Mouse (Mus musculus) gastrocnemius, postnatal 14 days (tissue): ENCODE data around the gene Dpp9. TPM values are rescaled to one million over a fixed set of nuclear protein-coding genes. Genes with fewer than 3 reads are reported as not detected.
"Not testable (repeated sequence)": the region's sequence is repeated elsewhere in the genome, so short reads cannot be mapped to it uniquely, and the experiment has no call there.

Experiments used
- DNase-seq: peaks from one replicate; pipeline ENCODE4 v3.0.0; 2021; ENCODE audit warnings: mixed read lengths
- intact Hi-C: fragments of 180-260 bp; cut with DNase I; formaldehyde crosslinking; loops from one replicate; pipeline ENCODE4 v1.15.1; 2025; ENCODE audit warnings: low total_unique reads
- long read RNA-seq, 2 experiments: library from polyadenylated mRNA; stranded (forward); transcript quantifications; one replicate each; pipeline ENCODE4 v2.0.0; 2021
- total RNA-seq, 2 experiments: library from RNA; stranded (reverse); gene quantifications; 2 replicates each; pipeline ENCODE4 v1.2.3; 2021

Gene Dpp9
- total RNA-seq, result 10 to 100 TPM; 20.8 to 22.0 TPM
- long read RNA-seq, experiment 1, transcript Dpp9-201 (21 exons, 3,374 nt), result major isoform, 14 of 29 reads
- long read RNA-seq, experiment 1, partial matches to known transcripts, result 9 of 29 reads
- long read RNA-seq, experiment 1, other reads (novel, unspliced or antisense), result 6 of 29 reads
- long read RNA-seq, experiment 2, transcript Dpp9-201 (21 exons, 3,374 nt), result major isoform, 25 of 42 reads
- long read RNA-seq, experiment 2, partial matches to known transcripts, result 7 of 42 reads
- long read RNA-seq, experiment 2, other reads (novel, unspliced or antisense), result 10 of 42 reads

DNA sequence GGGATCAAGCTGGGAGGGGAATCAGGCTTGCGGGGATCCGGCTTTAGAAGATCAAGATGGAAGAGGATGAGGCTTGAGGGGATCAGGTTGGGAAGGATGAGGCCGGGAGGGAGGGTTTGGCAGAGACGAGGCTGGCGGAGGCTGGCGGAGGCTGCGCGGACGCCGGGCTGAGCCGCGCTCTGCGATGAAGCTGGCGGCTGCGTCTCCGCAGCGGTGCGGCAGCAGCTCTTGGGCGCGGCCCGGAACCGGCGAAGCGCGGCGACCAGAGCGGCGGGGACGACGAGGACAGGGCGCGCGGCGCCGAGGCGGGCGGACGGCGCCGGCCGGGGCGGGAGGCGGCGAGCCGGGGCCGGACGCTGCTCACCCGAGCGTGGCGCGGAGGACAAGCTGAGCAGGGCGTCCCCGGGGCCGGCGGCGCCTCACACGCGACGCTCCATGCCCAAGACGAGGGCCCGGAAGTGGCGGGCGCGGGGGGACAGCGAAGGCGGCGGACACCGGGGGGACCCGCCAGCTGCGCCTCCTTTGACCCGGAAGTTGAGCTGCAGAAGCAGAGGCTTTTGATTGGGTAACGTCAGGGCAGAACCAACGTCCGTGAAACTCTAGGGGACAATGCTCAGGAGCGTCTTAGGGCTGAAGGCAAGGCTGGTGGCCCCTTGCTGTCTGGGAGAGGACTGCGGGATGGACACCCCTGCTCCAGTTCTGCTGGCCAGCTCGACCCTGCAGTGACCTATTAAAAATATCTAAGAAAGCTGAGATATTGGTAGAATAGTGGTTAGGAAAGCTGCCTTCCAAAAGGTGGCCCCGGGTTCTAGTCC, at the start of gene Dpp9:
Dpp9 (minus strand) TSS at position 529 of the 815 bp plus-strand sequence.
- DNase-seq, result peak; percentile 90
- intact Hi-C loops, result no loop called here

DNA sequence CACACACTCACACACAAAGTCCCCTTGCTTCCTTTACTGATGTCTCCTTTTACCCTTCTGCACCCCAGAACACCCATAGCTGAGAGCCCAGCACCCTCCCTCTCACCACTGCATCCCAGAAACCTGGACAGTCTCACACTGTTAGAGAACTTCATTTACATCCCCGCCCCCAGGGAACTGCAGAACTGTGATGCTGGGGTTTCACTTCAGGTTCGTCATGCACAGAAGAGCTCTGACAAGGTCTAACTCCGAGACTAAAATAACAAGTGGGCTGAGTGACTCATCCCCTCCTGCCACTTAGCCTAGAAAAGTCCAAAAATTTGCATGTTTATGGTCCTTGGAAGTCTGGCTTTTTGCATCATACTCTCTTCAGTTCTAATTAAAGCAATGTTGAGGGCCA, 47.6 kb upstream of the Dpp9 start:
- intact Hi-C loops, result no loop called here
- DNase-seq, result no peak

DNA sequence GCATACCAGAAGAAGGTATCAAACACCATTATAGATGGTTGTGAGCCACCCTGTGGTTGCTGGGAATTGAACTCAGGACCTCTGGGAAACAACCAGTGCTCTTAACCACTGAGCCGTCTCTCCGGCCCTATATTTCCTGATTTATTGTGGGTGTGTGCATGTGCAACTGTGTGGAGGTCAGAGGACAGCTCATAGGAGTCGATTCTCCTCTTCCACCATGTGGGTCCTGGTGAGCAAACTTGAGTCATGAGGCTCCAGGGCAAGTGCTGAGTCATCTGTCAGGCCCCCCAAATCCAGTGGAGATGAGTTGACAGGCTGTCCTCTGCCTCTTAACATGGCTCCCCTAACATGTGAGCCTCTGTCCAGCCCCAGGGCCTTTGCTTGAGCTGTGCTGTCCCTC, 47.2 kb upstream of the Dpp9 start:
- no peak for DNase-seq
- intact Hi-C loops, result no loop called here

DNA sequence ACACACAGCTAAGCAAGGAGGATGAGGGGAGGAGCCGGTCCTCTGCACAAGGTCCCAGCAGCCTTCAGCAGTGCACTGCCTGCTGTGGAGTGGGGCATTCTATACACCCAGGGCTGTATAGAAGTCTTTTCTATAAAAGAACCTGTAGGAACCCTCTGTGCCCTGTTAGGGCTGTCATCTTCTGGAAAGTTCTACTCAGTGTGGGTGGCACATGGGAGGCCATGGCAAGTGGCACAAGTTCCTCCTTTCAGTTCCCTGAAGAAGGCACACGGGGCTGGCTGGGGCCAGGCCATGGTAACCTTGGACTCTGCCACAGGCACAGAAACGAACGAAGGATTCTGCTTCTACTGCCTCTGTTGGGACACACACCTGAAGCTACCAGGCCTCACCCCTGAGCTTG, 46.3 kb upstream of the Dpp9 start:
- no peak for DNase-seq
- intact Hi-C loops, result no loop called here

DNA sequence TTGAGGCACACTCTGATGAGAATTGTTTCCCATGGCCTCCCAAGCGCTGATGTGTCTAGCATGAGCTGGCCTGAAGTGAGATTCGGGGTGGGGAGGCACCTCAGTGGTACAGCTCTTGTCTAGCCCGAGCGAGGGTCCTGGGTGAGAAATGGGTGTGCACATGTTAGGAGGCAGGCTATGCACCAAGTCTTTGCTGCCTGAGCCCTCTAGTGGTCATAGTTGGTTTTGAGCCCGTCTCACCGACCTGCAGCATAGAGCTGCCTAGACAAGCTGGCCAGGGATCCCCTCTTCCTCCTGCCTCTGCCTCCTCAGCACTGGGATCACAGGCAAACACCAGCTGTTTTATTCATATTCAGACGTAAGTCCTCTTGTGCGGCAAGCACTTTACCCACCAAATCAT, 45.3 kb upstream of the Dpp9 start:
- intact Hi-C loops, result no loop called here
- peak; percentile 81 for DNase-seq

DNA sequence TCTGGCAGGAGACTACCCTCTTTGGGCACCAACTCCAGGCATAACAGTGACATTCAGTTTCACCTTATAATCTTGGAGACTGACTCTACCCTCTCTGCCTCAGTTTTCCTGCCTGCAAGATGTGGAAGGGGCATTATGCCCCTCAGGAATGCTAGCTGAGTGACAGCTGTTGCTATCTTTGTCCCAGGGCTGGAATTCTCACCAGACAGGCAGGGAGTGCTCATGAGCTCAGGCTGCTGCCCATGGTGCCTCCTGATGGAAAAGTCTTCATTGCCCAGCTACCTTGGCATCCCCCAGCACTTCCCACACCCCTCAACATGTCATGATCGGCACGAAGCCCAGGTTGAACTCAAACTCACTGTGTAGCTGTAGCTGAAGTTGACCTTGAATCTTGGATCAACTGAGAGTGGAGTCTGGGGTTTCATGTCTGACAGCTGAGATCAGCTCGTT, 44.0 kb upstream of the Dpp9 start:
- peak; percentile 69 for DNase-seq
- intact Hi-C loops, result no loop called here

DNA sequence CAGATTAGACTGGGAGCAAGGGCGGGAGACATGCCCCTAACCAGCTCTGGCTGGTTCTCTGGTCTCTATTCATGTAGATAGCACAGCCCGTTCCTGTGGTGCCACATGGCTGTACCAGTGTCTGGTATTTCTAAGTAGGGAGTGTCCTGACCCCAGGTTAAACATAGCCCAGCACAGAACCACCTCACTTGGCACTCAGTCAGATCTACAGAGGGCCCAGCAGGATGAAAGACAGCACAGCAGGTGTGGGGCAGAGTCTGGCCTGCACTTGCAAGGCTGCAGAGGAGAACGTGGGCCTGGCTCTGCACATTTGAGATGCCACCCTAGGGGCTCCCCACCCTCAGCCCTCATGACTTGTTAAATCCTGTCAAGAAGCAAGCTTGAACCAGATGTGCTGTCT, 42.5 kb upstream of the Dpp9 start:
- intact Hi-C loops, result no loop called here

DNA sequence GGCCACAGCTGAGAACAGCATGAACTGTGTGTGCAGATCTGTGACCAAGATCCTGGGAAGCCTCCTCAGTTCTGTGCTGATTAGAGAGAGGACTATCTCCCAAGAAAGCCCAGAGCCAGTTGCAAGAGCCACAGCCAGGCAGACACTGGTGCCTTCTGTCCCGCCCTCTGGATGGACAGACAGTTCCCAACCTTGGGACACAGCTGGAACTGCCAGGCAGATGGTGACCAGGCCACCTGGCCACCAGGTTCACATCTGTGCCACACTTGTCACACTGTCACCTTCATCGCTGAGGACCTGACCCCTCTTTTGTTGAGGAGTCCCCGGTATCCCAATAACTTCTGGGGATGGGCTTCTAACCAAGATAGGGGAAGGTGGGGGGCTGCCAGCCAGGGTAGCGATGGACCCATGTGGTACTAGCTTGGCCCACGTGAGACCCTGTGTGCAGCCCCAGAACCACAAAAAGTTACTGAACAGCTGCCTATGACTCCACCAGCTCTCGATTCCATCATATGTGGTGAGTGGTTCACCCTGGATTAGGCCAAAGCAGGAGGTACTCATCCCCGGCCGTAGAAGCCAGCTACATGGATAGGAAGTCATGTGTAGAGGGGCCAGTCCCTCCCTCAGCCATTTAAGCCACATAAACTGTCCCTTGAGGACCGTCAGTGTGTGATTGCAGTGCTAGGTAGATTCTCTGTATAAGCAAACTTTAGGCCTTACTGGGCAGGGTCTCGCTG, 40.8 kb upstream of the Dpp9 start:
- intact Hi-C loops, result no loop called here
- DNase-seq, result no peak

More for the DNA sequence above, 42.5 kb upstream of the Dpp9 start:
- peak; percentile 54 for DNase-seq

DNA sequence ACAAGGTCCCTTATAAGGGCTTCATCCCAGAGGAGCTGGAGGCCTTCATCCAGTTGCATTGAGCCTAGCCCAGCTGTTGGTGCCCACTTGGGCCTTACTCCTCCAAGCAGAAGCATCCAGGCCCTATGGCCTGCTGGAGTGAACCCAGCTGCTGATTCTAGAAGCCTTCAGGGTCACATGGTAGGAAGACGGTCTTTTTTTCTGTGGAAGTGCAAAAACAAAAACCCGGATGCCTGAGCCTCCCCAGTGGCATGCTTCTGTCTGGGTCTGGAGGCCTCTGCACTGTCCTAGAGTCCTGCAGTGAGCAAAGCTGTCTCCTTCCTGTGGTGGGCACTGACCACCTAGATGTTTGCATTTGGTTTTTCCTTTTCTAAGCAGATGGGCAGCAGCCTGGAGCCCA, 40.1 kb upstream of the Dpp9 start:
- DNase-seq, intact Hi-C loops: not testable (repeated sequence)

DNA sequence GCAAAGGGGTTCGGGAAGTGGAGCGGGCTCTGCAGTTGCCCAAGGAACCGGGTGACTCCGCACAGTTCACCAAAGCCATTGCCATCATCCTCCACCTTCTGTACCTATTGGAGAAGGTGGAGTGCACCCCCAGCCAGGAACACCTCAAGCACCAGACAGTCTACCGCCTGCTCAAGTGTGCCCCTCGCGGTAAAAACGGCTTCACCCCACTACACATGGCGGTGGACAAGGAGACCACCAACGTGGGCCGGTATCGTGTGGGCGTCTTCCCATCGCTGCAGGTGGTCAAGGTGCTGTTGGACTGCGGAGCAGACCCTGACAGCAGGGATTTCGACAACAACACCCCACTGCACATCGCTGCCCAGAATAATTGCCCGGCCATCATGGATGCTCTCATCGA, 39.6 kb upstream of the Dpp9 start:
- DNase-seq, intact Hi-C loops: not testable (repeated sequence)

DNA sequence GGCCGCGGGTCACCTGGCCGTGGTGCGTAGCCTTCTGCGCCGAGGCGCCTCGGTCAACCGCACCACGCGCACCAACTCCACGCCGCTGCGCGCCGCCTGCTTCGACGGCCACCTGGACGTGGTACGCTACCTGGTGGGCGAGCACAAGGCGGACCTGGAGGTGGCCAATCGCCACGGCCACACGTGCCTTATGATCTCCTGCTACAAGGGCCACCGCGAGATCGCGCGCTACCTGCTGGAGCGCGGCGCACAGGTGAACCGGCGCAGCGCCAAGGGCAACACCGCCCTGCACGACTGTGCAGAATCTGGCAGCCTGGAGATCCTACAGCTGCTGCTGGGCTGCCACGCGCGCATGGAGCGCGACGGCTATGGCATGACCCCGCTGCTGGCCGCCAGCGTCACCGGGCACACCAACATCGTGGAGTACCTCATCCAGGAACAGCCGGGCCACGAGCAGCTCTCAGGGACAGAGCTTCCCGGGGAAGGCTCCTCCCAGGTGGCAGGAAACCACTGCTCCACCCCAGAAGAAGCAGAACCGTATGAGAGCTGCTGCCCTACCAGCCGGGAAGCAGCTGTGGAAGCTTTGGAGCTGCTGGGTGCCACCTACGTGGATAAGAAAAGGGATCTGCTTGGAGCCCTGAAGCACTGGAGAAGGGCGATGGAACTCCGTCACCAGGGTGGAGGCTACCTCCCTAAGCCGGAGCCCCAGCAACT, 38.6 kb upstream of the Dpp9 start:
- DNase-seq, result peak; percentile 26
- intact Hi-C loops, result no loop called here

DNA sequence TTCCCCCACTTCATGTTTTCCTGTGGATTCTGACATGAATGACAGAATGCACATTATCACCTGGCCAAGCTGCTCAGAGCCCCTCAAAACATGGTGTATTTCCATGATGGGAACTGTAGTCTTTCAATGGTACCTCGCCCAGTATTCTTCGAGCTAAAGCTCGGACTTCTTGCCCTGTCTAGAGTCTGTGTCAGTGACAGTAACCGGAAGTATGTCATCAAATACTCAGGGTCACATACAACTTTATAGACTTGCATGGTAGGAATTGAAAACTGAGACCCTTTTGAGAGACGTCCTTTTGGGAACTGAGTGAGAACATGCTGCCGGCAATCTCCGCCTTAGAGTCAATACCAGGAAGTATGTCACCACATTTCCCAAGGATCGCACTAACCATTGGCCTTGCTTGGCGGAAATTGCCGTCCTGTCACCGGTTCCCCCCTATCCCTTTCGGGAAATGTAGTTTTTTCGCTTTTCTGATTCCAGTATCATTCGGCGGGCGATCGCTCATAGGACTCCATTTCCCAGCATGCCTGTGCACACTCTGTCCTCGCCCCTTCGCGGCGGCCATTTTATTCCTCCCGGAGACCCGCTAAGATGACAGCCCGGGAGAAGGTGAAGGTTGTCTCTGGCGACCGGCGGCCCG, 37.7 kb upstream of the Dpp9 start, which contains the start of gene Fem1a:
Fem1a (plus strand) TSS at position 572 of the 643 bp plus-strand sequence.
- intact Hi-C loops, result no loop called here
- peak; percentile 92 for DNase-seq

DNA sequence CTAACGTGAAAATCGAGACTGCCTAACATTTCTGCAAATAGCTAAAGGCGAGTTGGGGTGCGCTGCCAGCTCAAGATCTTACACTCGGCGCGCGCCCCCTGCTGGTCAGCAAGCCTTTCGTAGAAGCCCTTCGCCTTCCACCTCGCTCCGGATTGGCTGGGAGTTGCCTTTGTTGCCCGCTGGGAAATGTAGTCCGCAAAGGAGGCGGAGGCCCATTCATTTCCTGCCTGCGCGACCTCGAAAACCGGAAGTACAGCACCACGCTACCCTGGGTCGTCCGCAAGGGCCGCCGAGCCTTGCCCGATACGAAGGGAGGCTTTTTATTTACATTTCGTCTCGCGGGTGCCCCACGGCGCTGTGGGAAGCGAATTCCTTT, 37.1 kb upstream of the Dpp9 start:
- peak; percentile 99 for DNase-seq

DNA sequence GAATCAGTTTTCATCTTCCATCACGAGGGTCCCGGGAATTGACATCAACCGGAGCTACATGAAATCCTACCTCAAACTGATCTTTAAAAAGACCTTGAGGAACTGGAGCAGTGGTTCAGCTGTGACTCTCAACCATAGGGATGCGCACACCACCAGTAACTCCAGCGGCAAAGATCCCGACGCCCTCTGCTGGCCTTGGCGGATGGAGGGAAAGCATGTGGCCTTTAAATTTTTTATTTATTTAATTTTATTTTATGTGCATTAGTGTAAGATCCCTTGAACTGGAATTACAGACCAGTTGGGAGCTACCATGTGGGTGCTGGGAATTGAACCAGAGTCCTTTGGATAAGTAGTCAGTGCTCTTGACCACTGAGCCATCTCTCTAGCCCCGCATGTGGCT, 36.7 kb upstream of the Dpp9 start:
- DNase-seq, result peak; percentile 39
- intact Hi-C loops, result no loop called here

More for the DNA sequence above, 37.1 kb upstream of the Dpp9 start:
- intact Hi-C loops, result no loop called here

DNA sequence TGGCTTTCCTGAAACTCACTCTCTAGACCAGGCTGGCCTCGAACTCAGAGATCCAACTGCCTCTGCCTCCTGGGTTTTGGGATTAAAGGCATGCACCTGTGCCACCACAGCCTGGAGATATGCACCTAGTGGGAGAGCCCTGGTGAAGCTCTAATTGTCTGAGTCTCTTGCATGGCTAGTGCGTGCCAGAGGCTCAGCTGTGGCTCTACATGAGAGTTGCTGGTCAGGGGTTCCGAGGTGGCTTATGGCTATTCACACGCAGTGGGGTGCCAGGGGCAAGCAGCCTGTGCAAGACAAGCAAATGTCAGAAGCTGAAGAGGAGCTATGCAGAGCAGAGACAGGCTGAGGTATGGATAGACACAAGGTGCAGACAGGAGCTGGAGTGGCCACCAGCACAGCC, 36.0 kb upstream of the Dpp9 start:
- intact Hi-C loops, result loop anchor here (5.0 kb wide), 1 partner anchor 122 kb away; no protein-coding TSS in a partner anchor

DNA sequence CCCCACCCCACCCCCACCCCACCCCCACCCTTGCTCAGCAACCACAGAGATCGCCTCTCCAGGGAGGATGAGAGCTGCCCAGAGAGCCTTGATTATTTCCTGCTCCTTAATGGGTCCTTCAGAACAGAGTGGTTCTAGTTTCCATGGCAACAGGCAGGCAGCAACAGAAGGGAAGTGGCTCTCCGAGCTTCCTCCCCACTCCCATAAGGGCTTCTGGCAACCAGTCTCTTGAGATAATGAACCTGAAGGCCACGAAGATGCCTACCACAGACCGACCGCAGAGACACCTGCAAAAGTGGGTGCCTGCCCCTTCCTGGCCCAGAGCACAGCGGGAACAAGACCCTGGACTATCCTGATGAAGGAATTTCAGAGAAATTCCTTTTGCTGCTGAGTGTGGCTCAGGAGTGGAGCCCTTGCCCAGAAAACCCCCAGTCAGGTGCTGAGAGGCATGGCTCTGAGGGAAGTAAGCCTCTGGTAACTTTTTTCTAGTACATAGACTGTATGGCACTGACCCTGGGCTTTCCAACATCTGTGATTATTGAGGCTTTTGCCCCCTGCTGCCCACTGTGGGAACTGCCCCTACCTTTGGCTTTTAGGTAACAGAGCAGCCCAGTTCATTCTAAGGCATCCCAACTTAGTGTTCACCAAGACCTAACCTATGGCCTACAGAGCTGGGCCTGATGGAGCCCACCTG, 32.6 kb upstream of the Dpp9 start:
- DNase-seq, result peak; percentile 57

More for the DNA sequence above, 36.0 kb upstream of the Dpp9 start:
- no peak for DNase-seq

DNA sequence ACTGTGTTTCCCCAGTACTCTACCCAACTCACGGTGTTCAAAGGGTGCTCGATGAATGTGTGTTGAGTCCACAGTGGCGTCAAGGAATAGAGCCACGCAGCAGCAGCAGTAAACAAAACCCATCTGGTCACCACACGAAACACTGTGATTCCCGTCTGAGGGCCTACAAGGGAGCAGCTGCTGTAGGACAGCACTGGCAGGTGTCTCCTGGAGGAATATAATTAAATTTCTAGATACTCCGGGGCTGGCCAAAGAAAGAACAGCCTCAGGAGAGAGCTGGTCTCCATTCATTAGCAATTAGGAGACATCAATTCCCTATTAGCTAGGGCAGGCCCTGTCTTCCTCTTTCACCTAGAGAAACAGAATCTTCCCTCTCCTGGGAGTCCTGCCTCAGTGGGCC, 26.9 kb upstream of the Dpp9 start:
- DNase-seq, result no peak
- intact Hi-C loops, result loop anchor here (5.0 kb wide), 1 partner anchor 43 kb away; no protein-coding TSS in a partner anchor

More for the DNA sequence above, 32.6 kb upstream of the Dpp9 start:
- intact Hi-C loops, result loop anchor here (5.0 kb wide), 1 partner anchor 119 kb away; no protein-coding TSS in a partner anchor
